Mouse (Mus musculus): ENCODE data around the gene Lao1.
"Not testable (repeated sequence)": the region's sequence is repeated elsewhere in the genome, so short reads cannot be mapped to it uniquely, and the experiment has no call there.

Gene Lao1

DNA sequence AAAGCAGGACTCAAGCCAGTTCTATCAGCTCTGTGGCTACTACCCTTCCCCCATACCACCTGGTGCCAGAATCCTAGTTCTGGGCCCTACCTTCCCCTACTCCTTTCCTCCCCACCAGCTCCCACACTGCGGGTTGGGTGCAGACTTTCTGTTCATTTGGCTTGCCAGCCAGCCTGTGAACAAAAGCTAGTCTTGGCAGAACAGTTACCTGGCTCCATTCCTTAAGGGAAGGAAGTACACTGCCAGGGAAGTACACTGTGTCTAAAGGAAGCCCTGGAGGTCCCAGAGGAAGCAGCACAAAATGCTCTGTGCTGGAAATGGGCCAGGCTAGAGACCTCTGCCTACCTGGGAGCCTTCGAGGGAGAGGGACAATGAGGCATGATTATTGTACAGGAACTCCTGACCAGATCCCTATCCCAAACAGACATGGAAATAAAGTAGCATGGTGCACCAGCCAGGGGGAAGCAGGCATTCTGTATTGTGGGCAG, at the start of gene Lao1:
Gene Lao1, plus strand, starts transcription at position 438 of the 488 bp plus-strand sequence.
- DNase-seq (ENCODE audit: low read depth, low spot score): peak; percentile 46

DNA sequence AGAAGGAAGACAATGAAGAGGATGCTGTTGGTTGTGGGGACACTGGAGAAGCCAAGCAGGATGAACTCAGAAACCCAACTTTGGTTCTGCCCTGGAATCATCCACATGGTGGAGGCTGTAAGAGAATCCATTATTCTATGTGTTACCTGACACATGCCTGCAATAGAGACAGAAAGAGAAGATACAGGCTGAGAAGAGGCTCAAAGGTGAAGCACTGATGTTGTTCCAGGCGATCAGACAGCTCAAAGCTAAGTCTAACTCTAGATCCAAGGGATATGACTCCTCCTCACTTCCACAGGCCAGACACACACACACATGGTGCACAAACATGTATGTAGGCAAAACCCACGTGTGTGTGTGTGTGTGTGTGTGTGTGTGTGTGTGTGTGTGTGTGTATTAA, 44.0 kb upstream of the Lao1 start, which contains the start of gene Olfr1329:
Gene Olfr1329, minus strand, starts transcription at position 101 of the 400 bp plus-strand sequence.
- not testable (repeated sequence) for DNase-seq (ENCODE audit: low read depth, low spot score)

DNA sequence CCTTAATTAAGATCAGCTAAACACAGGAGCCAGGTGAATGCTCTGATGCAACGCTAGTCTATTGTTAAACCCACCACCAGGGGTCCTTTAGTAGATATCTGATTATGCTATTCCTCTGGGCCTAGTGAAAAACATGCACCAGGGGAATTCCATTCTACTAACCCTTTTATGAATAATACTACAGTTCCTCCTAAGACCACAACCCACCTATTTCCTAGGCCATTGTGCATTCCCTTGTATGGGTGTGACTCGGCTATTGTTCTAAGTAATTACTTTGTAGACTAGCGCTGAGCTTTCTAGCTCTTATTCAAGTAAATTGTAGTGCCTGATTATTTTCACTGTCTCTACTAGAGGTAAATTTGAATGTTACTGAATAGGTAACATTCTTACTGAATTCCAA, 30.1 kb upstream of the Lao1 start:
- DNase-seq (ENCODE audit: low read depth, low spot score): not testable (repeated sequence)

DNA sequence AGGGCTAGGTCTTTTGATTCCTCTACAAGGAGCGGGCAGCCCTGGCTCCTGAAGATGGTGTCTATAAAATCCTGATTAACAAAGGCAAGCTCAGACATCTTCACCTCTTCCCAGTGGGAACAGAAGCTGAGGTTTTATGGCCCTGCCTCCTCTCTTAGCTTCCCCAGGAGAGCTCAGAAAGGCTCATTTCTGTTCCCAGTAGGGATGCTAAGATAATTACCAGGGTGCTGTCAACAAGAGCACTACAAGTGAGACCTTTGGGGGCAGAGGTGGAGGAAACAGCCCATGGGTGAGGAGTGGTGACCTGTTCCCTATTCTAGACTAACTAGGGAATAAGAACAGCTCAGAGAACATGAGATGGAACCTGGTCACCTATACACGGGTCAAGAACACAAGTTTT, 22.9 kb upstream of the Lao1 start, which contains the start of gene Olfr1328:
Gene Olfr1328, minus strand, starts transcription at position 101 of the 400 bp plus-strand sequence.
- no peak for DNase-seq (ENCODE audit: low read depth, low spot score)

DNA sequence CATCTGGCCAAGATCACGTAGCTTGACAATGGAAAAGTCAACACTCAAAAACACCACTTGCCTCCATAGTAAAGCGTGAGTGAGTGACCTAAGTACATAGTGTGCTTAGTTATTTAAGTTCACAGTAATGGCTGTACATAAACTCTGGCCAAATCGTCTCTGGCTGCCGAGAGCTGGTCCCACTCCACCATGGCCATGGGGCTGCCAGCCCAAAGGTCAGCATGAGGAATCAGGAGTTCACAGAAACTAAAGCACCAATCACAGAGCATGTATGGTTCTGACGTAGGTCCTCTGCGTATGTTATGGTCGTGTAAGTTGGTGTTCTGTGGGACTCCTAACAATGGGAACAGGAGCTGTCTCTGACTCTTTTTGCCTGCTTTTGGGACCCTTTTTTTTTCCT, 2.6 kb upstream of the Lao1 start:
- no peak for DNase-seq (ENCODE audit: low read depth, low spot score)

DNA sequence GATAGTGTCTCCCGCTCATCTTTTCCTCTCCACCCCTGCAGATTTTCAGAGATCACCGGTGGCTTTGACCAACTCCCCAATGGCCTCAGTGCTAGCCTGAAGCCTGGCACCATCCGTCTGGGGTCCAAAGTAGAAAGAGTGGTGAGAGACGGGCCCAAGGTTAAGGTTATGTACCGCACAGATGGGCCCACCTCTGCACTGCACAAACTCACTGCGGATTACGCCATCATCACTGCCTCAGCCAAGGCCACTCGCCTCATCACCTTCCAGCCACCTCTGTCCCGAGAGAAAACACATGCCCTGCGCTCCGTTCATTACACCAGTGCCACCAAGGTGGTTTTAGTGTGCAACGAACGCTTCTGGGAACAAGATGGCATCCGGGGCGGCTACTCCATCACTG, 6.3 kb downstream of the Lao1 start:
- no peak for DNase-seq (ENCODE audit: low read depth, low spot score)

DNA sequence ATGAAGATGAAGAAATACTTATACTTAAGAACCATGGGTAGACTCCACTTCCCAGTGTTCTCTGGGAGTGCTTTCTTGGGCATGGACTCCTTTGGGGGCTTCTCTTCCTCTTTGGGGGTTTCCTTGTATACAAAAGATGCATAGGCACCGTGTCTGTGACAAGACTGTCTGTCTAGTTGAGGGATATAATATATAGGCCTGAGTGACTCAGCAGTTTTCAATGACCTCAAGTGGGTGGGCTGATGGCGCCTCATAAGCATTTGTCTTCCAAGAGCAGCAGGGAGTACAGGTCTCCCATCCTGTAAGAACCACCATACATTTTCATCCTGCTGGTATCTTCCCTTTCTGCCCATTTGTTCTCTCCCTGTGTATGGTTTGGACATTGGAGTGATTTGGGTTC, 11.9 kb downstream of the Lao1 start:
- no peak for DNase-seq (ENCODE audit: low read depth, low spot score)

DNA sequence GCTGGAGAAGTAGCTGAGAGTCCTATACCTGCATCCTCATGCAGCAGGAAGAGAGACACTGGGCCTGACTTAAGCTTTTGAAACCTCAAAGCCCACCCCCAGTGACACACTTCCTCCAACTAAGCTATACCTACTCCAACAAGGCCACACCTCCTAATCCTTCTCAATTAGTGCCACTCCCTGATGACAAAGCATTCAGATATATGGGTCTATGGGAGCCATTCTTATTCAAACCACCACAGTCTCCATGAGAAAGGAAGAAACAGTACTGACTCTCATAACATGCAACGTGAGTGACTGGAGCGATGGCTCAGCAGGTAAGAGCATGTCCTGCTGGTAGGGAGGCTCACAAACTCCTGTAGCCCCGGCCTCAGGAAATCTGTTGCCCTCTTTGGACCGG, 23.9 kb downstream of the Lao1 start:
- DNase-seq (ENCODE audit: low read depth, low spot score): no peak

DNA sequence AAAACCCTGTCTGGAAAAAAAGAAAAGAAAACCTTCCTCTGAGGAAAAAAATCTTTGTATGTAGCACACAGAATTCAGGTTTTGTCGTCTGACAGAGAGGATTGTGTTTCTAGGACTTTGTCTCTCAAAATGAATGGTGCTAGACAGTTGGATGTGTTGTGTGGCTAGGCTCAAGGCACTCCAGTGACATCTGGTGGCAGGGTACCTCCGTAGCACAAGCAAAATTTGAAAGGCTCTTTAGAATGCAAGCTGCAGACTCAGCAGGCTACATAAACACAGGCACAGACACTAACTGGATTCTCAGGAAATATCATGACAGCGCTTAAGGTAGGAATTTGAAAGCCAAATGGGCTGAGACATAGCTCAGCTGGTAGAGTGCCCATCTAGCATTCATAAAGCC, 27.2 kb downstream of the Lao1 start:
- DNase-seq (ENCODE audit: low read depth, low spot score): peak; percentile 32

DNA sequence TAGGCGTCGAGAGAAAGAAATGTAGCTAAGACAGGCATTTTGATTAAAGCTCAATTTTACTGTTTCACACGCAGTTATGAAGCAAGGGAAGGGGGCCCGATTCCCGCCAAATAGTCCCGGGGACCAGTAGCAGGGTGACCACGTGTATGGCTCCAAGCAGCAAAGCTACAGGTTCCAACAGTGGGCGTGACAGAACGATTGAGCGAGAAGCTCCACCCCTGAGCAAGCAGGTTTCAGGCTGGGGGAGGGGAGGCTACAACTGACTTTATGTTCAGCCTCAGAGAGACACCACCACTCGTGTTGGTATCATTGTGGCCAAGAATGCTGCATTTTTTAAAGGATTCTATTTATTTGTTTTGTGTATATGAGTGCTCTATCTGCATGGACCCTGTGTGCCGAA, 28.0 kb downstream of the Lao1 start:
- DNase-seq (ENCODE audit: low read depth, low spot score): no peak

DNA sequence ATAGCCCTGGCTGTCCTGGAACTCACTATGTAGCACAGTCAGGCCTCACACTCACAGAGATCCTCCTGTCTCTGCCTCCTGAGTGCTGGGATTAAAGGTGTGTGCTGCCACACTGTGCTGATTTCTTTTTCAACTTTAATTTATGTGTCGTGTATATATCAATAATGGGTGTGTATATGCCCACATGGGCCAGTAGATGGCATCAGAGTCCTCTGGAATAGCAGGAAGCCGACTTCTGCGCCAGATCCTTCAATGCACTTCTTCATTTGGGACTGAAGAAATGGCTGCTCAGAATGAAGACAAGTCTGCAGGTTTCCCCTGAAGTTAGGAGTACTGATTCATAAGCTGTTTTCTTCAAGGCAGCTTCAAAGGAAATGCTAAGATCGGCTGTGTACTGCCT, 30.4 kb downstream of the Lao1 start:
- no peak for DNase-seq (ENCODE audit: low read depth, low spot score)

DNA sequence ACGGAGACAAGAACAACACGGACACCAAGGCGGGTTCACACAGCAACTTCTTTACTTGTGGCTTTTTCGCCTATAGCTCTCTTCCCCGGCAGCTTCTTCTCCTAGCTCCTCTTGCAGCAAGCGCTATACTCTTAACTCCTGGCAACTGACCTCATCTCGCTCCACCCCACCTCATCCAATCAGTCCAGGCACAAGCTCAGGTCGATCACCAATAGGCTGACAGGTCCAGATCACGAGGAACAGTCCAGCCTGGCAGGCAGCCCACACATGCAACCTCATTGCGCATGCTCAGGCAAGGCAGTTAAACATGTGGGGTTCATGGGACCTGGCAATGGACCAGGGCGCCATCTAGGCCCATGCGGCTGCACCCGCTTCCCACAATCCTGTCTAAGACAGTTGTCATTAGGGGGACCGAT, 35.8 kb downstream of the Lao1 start:
- DNase-seq (ENCODE audit: low read depth, low spot score): no peak

DNA sequence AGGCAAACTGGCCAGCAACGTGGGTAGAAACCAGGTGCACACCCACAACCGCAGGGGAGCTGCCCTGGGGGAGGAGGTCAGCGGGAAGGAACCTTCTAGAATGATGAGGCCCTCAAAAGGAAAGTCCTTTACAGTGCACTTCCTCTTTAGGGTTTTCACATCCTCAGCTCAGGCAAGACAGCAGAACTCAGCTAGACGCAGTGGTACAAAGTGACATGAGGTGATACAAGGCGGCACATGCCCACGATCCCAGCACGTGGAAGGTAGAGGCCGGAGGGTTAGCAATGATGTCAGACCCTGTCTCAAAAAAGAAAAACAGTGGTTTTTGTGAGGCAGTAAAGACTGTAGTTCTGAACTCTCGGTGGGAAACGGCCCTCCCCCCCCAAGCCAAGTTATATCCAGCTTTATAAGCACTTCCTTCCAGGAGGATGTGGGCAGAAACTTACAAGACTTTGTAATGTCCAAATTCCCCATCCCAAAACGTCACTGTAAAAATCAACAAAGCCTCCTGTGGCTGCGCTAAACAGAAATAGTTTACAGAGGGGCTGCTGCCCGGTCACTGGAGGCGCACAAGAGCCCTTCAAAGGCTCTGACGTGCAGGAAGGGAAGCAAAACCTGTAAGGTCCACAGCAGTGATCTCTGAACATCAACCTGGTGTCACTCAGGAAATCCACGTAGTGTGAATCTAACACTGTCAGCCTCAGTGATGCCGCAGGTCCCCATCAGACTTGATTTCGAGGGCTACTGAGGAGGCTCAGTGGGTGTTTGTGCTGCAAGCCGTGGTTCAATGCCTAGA, 38.5 kb downstream of the Lao1 start:
- no peak for DNase-seq (ENCODE audit: low read depth, low spot score)

DNA sequence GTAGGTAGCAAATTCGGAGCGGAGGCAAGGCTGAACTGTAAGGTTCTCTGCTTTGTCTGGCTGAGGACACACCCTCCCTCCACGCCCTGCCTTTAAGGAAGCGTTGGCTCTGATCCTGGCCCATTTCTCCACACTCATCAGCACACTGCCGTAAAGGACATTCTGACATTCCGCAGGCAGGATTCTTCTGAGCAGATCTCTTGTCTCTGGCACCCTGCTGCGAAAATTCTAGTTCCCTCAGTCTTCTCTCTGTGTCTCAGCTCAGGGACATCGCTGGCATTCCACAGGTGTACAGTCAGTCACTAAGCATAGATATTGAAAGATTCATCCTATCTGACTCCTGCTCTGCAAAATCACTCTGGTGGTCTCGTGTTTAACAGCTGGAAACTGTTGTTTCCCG, 40.3 kb downstream of the Lao1 start:
- no peak for DNase-seq (ENCODE audit: low read depth, low spot score)

DNA sequence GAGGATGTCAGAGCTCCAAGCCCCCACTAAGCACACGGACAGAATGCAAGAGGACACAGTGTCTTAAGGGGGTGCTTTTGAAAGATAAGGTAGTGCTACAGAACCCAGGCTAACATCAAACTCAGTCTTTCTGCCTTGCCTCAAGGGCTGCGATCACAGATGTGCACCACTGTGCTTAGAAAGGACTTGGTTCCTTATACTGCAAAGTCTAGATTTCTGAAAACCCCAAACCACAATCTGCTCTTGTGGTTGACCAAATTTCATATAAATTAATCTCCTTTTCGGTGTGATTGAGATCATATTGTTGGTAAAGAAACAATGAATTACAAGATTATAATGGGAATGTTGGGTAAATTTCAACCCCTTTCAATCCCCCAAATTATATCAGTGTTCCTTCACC, 41.1 kb downstream of the Lao1 start:
- no peak for DNase-seq (ENCODE audit: low read depth, low spot score)

DNA sequence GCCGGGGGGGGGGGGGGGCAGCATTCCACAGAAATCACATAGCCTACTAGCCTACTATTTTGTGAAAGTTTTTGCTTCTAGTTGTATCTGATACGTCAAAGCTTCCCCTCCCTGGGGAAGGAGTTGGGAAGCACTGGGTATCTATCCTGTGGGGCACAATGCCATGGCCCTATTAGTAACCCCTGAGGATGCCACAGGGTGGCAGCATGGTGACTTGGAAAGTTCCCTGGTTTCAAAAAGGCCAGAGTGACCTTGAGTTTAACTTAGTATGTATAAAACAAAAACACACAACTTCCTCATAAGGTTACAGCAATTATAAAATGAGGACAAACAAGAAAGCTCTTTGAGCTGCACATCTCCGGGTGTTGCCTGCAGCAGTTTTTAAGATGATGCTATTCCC, 42.8 kb downstream of the Lao1 start:
- no peak for DNase-seq (ENCODE audit: low read depth, low spot score)

DNA sequence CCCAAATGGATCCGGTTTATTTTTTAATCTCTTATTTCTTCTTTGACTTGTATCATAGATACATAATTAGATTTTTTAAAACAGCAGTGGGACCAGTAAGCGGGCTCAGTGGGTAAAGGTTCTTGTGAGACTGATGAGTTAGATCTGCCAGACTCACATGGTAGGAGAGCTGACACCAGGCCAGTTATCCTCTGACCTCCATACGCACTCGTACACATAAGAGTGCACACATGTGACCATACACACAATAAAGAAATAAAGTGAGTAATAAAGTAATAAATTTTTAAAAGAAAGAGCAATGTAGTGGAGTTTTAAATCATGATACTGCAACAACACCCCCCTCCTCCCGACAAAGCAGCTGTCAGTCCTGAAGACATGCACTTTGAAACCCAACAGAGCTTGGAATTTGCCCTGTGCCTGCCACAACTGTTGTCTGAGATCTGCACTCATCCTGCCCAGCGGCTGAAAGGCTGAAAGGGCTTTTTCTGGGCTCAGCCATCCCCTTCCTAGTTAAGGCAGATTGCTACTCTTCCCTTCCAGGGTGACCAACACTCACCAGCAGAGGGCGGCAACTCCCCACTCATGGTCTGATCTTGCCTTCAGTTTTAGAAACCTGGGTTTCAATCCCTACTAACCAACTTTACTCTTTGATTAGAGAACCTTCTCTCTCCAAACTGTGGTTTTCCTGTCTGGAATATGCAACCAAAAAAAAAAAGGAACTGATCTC, 43.4 kb downstream of the Lao1 start:
- DNase-seq (ENCODE audit: low read depth, low spot score): no peak

DNA sequence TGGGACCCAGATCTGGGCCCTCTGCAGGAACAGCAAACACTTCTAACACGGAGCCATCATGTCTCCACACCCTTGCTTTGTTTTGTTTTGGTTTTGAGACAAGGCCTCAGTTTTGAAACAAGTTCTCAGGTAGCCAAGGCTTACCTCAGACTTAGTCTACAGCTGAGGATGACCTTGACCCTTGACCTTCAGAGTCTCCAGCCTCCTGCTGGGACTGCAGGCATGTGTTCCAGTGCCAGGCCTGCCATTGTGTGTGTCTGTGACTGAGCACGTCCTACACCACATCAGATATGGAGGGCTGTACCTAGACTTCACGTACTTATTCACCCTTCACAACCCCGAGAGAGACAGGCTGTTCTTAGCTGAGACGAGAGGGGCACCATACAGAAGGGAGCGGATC, 46.2 kb downstream of the Lao1 start:
- DNase-seq (ENCODE audit: low read depth, low spot score): no peak

DNA sequence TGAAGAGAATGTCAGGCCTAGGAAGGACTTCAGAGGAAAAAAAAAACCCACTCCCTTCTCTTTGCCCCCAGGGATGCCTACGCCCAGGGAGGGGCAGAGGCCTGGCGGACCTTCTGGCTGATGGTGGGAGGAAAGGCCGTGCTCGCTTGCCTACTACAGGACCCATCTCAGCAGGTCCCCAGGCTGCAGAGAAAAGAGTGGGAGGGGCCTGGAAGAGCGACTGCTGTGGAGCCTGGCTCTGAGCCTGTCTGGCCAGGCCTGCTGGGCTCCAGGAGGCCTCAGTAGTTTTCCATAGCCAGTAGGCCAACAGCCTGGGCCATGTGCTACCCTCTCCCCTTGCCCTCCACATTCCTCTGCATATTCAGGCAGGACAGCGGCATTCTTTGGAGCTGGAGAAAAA, 47.1 kb downstream of the Lao1 start:
- DNase-seq (ENCODE audit: low read depth, low spot score): no peak

DNA sequence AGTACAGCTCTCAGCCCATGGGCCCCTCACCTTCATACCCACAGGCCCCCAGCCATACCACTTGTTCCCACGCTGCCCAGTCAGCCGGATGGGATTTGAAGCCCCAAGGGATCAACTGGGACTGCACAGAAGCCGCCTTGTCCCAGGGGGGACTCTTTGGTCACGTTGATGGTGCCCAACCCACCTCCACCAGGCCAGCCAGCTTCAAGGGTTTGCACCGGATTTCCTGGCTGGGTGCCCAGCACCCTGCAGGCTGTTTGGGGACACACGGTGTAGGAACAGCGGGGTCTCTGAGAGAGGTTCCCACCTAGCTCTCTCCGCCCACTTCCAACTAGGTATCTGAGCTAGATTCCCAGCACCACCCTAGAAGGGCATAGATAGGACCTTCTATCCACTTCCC, 48.4 kb downstream of the Lao1 start:
- DNase-seq (ENCODE audit: low read depth, low spot score): no peak

DNA sequence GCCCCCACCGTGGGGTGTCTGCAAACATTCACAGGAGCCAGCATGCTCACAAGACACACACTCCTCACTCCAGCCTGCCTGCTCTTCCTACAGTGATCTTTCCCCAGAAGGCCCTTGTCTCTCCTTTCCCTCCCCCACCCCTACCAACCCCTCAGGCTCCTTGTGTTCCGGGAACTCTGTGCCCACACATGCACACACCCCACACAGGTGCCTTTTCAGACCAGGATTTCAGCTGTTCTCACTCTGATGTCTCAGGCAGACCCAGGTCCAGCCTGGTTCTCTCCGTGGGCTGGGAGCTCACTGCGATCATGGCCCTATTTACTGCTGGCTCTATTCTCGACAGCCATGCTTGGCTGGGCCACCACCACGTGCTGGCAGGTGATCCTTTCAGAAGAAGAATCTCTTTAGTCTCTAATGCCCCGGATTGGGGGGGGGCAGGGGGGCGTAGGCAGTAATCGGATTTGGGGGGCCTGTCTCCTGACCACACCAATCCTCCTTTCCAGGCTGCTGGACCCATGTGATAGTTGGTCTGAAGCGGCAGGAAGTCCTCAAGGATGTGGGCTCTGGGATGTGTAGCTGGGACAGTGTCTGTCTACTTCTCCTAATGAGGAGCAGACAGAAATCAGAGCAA, 49.8 kb downstream of the Lao1 start:
- no peak for DNase-seq (ENCODE audit: low read depth, low spot score)

DNA sequence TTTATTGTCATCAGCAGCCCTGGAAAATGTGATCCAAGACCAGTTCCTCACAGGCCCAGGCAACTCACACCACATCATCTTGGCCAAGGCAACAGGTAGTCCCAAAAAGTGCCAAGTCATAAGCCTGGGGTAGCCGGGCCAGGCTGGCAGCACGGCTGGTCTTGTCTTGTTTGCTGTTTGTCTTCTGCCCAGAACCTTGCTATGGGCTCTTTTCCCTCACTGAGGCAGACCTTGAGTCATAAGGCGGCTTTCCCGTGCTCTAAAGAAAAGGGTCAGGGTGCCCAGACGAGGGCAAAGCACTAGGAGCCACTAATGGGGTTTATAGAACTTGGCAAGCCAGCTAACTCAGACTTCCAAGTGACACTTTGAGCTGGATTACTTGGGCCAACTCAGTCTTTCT, 51.7 kb downstream of the Lao1 start:
- DNase-seq (ENCODE audit: low read depth, low spot score): no peak

Measured in brain, embryonic 18.5 days (tissue).